Mouse (Mus musculus) midbrain, embryonic 11.5 days (tissue): ENCODE measurements at regions not wholly inside any gene's neighbourhood (a gene's known extent, or its start where the extent isn't known, plus 50 kb on each side); places are given as distances from the start of the nearest gene placed in this dataset.

Source experiments
- ATAC-seq: fragments of 200-750 bp; cut with Nextera tagmentation; 2 replicates; pipeline ENCODE4 v1.8.0; 2017; ENCODE audit warnings: moderate TSS enrichment, moderate library complexity; ENCODE audit not compliant: low FRiP score
- DNase-seq: peaks from one replicate; pipeline ENCODE4 v3.0.0; 2015; ENCODE audit warnings: low spot score; ENCODE audit errors: missing footprints
- H3K27ac ChIP-seq: fragments of 300-500 bp; sonication (generic); 2 replicates; pipeline ENCODE4 v1.5.1; 2014; ENCODE audit warnings: low read depth, low read length
- H3K27me3 ChIP-seq: fragments of 300-500 bp; sonication (generic); 2 replicates; pipeline ENCODE4 v1.6.1; 2014; ENCODE audit warnings: mild to moderate bottlenecking, low read length, moderate library complexity, mixed read lengths; ENCODE audit not compliant: control insufficient read depth, insufficient read depth
- H3K36me3 ChIP-seq: fragments of 300-500 bp; sonication (generic); 2 replicates; pipeline ENCODE4 v1.6.1; 2014; ENCODE audit warnings: mild to moderate bottlenecking, low read length, moderate library complexity, mixed read lengths; ENCODE audit not compliant: control insufficient read depth, insufficient read depth
- H3K4me1 ChIP-seq: fragments of 300-500 bp; sonication (generic); 2 replicates; pipeline ENCODE4 v1.6.1; 2014; ENCODE audit warnings: low read length; ENCODE audit not compliant: control insufficient read depth, insufficient read depth
- H3K4me2 ChIP-seq: fragments of 300-500 bp; sonication (generic); 2 replicates; pipeline ENCODE4 v1.6.1; 2014; ENCODE audit warnings: mild to moderate bottlenecking, moderate library complexity
- H3K4me3 ChIP-seq: fragments of 300-500 bp; sonication (generic); 2 replicates; pipeline ENCODE4 v1.5.1; 2014; ENCODE audit warnings: low read depth, low read length
- H3K9ac ChIP-seq: fragments of 300-500 bp; sonication (generic); 2 replicates; pipeline ENCODE4 v1.6.1; 2014; ENCODE audit warnings: low read length
- H3K9me3 ChIP-seq: fragments of 300-500 bp; sonication (generic); 2 replicates; pipeline ENCODE4 v1.6.1; 2016; ENCODE audit warnings: low read length; ENCODE audit not compliant: control insufficient read depth

GRCm38 (mm10) chr1:41449972-41450371 is 644.6 kb downstream of the Tmem182 start:
- H3K36me3 ChIP-seq, result no peaks in the 10 kb centered on the region
- H3K4me3 ChIP-seq, result no peak overlapping the region
- DNase-seq (peak; percentile 12), ATAC-seq (no peak)
- no peaks in the 10 kb centered on the region for H3K9me3 ChIP-seq
- H3K27ac ChIP-seq, result no peak overlapping the region
- no peaks in the 10 kb centered on the region for H3K4me1 ChIP-seq
- no peaks in the 10 kb centered on the region for H3K27me3 ChIP-seq
- H3K4me2 ChIP-seq, result no peak overlapping the region
- no peak overlapping the region for H3K9ac ChIP-seq
